Mouse (Mus musculus): ENCODE measurements around the gene Coro7.

- TF ChIP-seq CTCF (IDR thresholded peaks at IDR 0.05; ENCODE audit: low read depth) (no peak), EP300 (IDR thresholded peaks at IDR 0.05; ENCODE audit: low read depth) (no peak)
Observed at GRCm38 (mm10) chr16:4578630-4579029, 100.9 kb downstream of the Coro7 start.
